Mouse (Mus musculus) c-Kit-positive CD71-positive TER-119-negative erythroid progenitor cells, embryonic 14.5 days (primary cell): ENCODE results near the gene Specc1.

ENCODE experiments used
- DNase-seq: peaks from one replicate; pipeline ENCODE4 v3.0.0-alpha.2; 2013; ENCODE audit warnings: low read depth

Gene Specc1

DNA sequence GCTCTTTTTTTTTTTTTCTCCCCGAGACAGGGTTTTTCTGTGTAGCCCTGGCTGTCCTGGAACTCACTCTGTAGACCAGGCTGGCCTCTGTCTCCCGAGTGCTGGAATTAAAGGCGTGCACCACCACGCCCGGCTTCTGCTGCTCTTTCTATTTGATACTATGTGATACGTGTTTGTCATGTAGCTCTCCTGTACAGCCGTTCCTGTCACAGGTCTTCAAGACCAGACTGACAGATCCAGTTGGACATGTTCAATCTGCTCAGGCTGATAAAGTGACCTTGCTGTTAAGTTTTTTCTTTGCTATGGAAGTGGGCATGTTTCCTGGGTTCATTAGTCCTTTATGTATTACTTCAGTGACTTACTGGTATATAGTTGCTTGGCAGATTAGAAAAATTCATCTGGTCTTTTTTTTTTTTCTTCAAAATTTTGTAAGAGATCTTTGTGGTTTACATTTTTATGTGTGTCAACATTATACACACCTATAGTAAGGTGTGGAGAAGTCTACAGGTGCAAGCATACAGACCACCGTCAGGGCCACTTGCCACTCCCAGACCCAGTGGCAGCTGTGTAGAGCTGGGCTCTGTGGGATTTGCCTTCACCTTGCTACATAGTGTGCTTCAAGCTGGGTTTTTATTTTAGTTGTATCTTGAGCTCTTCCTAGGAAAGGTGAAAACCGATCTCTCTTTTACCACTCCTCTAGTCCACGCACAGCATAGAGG, 221.0 kb downstream of the Specc1 start:
- DNase-seq = no peak

DNA sequence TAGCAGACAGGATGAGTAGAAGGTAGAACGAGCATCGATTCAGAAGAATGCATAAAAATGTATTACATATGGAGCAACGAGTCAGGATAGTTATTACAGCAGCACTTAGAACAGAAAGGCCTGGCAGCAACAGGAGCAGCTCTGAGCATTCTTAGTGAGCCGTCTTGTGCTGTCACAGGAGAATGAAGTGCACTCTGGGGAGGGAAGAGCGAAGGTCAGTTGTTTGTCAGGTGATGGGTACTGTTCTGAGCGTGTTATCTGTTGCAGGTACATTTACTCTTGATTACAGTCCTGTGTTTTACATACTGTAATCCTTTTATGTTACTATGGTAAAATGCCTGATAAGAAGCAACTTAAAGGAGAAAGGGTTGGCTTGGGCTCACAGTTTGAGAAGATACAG, 224.2 kb downstream of the Specc1 start:
- DNase-seq = no peak

GRCm38 (mm10) chr11:62184900-62185299, 228.3 kb downstream of the Specc1 start:
- DNase-seq = no peak

DNA sequence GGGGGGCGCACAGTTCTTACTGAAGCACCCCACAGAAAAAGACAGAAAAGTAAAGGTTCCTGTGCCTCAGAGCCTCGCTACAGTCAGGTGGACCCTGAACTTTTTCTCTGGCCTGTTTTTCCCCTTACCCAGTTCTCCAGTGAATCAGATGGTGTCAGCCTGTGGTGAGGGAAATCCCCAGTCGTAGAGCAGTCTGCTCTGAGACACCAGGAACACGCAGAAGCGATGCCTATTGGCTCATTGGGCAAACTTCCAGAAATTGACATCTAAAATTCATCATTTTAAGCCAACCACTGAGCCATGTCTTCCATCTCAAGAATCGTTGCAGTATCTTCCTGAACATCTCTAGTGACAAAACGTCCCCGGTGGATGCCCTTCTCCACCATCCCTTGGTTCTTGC, 230.5 kb downstream of the Specc1 start:
- no peak for DNase-seq

GRCm38 (mm10) chr11:62192050-62192449, 235.5 kb downstream of the Specc1 start:
- no peak for DNase-seq

DNA sequence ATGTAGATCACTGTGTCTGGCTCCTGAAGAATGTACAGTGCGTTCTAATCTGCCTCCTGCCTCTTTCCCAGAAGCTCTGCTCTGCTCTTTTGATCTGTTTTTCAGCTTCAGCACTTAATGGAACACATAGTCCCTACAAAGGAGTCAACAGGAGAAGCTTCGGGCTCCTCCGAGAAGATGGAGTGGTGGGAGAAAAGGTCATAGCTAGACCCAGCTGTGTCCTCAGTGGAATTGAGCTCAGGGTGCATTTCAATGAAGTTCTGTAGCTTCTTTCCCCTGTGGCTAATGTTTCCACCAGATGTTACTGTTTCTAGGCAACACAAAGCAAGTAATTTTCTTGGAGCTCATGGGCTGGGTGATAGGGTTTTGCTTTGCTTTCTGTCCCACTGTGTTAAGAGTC, 236.6 kb downstream of the Specc1 start:
- DNase-seq = no peak

DNA sequence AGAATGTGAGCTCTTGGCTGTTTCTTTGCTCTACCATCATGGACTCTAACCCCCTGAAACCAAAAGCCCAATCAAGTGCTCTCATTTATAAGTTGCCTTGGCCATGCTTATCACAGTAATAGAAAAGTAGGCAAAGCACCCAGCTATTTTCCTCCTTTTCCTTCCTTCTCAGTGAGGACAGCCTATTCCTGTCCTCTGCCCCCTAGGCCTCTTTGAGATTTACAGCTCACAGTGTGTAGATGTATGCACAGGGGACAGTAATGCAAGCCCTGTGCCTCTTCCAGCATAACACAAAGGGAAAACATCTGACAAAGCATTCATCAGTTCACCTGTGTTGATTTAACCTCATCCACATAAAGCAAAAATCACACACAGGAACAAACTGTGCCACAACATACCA, 237.7 kb downstream of the Specc1 start:
- DNase-seq = no peak

DNA sequence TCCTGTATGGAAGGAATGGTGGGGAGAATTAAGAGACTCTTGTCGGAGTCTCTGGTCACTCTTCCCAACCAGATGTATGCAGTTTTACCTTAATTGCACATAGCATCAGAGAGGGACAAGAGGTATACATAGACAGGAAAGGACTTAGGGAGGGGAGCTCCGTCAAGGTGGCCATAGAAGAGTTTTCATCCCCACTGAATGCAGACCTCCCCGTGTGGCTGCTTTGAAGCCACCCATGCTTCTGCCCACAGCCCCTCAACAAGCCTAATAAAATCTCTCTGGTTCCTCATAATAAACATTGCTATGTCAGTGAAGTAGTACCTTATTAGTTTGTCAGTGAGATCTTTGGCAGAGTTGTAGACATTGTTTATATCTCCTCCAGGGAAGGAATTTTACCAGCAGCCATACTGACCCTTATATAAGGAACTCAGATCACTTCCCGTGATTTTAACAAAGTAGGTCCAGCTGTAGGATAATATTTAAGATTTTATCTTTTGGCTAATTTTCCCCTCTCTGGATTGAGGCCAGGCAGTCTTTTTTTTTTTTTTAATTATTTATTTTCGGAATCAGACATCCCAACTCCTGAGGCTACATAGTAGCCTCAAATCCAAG, 244.4 kb downstream of the Specc1 start:
- DNase-seq = no peak

DNA sequence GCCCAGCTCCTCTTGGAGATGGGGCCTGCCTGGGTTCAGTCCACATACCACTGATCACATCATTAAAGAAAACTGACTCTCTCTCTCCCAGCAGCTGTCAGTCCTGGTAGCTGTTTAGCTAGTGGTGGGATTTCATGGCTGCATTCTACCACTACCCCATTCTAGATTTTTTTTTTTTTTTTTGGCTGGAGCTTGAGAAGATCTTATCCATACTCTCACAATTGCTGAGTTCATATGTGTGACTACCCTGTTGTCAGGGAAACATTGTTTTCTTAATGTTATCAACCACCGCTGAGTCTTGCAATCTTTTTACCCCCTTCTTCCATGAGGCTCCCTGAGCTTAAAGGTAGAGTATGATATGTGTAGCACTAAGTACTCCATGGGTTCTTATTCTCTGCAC, 246.1 kb downstream of the Specc1 start:
- DNase-seq = no peak

DNA sequence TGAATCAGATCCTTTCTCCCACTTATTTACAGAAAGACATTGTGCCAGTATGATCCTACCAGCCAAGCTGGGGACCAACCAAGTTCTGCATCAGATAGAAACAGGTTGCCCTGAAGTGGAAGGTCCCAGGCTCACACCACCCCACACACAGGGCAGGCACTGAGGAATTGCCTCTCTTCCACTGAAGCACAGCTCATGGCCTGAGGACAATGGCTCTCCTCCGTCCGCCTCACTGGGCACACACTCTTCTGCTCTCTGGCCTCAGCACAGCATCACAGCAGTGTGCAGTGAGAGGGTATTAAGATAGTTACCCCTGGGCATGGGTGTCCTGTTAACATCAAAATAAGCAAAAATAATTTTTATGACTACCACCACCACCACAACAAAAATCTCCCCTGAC, 252.5 kb downstream of the Specc1 start:
- DNase-seq = no peak

DNA sequence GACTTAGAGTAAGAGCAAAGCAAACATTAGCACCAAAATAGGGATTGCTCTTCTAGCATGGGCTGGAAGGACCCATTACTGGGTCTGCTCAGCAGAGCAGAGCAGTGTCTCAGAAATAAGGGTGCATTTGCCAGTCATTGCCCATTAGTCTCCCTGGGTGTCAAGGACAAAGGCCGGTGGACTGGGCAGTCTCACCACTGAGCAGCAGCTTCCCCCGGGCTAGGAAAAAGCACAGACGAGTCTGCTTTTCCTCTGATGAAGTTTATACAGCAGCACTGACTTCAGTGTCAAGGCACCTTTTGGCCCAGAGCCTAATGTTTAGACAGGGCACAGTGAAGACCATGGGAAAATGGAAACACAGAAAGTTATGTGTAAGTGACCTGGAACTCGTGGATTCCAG, 253.3 kb downstream of the Specc1 start:
- DNase-seq = no peak

GRCm38 (mm10) chr11:62213384-62213989, 256.9 kb downstream of the Specc1 start:
- DNase-seq = no peak

DNA sequence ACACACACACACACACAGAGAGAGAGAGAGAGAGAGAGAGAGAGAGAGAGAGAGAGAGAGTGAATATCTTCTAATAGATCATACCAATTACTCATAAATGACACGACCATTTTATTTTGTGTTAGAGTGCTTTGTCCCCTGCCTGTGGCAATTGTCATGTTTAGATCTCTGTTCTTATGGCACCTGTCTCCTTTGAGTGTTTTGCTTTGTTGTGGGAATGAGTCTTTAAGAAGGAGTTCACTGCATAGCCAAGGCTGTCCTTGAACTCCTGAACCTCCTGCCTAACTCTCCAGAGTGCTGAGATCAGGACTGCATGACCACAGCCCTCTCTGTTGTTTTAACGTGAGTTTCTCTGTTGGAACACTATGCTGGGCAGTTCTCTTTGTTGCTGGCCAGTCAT, 258.5 kb downstream of the Specc1 start:
- no peak for DNase-seq

GRCm38 (mm10) chr11:62217751-62218150, 261.2 kb downstream of the Specc1 start:
- no peak for DNase-seq

- DNase-seq = no peak
These were observed 264.4 kb downstream of the Specc1 start for GRCm38 (mm10) chr11:62220756-62221510.

DNA sequence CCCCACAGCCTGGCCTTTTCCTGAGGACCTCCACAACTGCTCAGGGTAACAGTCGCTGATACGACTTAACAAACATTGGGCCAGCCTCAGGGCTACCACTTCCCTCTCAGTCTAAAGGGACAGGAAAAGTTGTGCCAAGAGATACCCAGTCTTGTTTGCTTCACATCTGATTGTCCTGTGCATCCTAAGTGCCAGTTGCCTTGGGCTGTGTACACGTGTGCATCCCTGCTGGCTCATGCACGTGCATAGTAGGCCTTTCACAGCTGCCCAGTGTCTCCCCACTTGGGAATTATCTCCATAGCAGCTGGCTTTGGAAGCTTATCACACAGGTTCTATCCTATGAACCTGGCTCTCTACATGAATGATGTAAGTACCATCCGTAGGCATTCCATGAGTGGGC, 266.9 kb downstream of the Specc1 start:
- no peak for DNase-seq

DNA sequence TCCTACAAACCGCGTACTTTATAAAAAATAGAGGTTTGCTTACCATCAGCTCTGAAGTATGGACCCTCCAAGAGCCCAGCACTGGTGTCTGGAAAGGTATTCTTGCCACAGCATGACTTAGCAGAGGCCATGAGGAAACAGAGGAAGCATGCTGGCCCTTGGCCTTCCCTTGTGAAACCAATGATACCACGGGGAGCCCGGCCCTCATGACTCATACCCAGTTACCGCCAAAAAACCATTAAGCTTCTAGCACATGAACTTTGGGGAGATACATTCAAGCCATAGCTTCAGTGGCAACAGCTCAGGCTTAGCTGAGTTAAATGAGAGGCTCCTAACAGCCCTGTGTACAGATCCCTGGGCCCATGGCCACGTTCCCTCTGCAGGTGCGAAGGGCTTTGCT, 267.4 kb downstream of the Specc1 start:
- no peak for DNase-seq

DNA sequence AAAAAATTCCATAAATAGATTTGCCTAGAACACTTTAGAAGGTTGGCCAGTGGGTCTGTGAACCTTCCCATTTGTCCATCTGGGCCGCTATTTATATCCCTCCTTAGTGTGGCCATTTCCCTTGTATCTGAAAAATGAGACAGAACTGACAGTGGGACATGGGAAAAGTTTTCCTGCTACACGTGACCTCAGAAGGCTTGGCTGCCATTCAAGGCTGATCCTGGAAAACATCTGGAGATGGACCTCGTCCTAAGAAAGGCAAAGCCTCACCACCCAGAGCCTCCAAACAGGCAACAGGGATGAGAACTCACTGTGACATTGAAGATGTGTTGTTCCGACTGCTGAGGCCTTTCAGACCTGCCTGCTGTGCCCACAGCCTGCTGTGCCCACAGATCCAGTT, 268.2 kb downstream of the Specc1 start:
- no peak for DNase-seq

DNA sequence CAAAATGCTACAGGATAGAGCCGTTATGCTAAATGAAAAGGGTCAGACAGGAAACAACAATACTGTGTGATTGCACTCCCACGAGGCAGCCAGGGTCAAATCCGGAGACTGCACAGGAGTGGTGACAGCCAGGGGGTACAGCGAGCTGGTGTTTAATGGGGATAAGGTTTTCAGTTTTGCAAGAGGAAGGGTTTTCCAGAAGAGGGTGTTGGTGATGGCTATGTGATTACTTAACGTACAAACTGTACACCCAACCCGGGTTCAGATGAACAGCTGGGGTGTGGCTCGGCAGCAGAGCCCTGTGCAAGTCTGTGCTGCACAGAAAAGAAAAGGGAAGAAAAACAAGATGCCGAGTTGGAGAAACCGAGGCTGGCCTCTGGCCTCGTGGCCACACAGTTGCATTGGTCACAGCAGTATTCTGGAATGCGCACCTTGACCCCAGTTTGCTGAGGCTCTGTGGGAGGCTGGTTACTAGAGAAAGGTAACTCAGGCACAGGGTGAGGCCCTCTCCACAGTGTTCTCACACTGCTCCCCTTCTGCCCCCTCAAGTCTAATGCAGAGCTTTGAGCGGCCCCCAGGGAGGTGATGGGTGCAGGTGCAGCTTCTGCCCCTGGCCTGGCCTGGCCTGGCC, 284.2 kb downstream of the Specc1 start:
- DNase-seq = no peak

DNA sequence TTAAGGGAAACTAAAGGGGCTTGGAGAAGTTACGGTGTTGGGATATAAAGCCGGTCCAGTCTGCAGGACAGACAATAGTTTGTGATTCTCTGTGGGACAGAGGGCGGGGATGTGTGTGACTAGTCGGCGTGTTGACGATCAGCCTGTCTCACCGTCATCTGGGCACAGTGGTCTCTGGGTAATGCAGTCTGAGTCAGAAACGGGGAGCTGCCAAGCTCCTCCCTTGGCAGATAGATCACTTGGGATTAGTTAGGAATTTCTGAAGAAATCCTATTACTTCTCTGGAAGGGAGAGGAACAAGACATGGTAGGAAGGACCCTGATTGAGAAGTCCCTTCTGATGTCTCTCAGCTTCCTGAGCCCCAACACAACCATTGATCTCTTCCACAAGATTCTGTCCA, 287.3 kb downstream of the Specc1 start:
- no peak for DNase-seq

DNA sequence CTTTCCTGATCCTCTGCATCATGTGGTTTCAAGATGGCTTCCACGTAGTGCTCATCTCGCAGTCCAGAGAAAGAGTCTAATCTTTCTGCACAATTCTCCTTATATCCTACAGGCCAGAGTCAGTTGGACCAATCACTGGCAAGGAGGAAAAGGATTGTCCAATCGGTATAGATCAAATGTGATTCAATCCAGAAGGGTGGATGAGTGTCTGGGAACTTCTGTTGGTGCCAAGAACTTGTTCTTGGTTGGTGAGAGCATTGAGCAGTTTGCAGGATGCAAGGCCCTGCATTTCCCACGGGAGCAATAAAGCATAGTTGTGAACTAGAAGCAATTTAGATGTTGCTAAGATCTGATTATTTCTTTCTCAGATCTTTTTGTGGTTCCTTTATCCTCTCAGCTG, 287.9 kb downstream of the Specc1 start:
- no peak for DNase-seq

DNA sequence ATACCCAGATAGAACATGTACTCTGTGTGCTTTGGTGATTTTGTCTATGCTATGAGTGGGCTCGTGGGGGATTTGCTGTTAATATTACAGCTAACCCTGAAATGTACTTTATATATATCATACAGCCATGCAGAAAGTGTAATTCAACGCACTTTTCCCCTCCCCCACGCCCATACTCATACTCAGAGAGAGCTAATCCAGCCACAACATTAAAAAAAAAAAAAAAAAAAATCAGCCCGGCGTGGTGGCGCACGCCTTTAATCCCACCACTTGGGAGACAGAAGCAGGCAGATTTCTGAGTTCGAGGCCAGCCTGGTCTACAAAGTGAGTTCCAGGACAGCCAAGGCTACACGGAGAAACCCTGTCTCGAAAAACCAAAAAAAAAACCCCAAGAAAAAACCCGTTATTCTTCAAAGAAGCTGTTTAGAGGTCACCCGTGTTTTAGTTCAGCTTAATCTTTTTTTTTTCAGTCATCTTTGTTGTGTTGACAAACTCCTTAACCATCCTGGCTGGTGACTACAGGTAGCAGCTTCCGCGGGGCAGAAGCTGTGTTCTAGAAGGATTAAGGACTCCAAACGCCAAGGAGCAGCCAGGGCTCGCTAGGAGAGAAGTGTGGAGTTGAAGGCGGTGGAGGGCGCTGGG, 291.3 kb downstream of the Specc1 start:
- no peak for DNase-seq
